Mouse (Mus musculus) myocyte (in vitro differentiated cells): ENCODE data around the gene Dazap1. TPM values are rescaled to one million over a fixed set of nuclear protein-coding genes. Genes with fewer than 3 reads are reported as not detected.

Source experiments
- H3K27me3 ChIP-seq: one replicate; pipeline ENCODE4 v1.6.1; 2011; ENCODE audit not compliant: control insufficient read depth, insufficient read depth, insufficient read length
- H3K36me3 ChIP-seq: one replicate; pipeline ENCODE4 v1.6.1; 2011; ENCODE audit not compliant: control insufficient read depth, insufficient read depth
- H3K4me2 ChIP-seq: one replicate; pipeline ENCODE4 v1.6.1; 2011; ENCODE audit warnings: low read depth, control low read depth
- H3K4me3 ChIP-seq: one replicate; pipeline ENCODE4 v1.5.1; 2011; ENCODE audit warnings: mild to moderate bottlenecking, control low read depth, moderate library complexity
- H3K79me2 ChIP-seq: one replicate; pipeline ENCODE4 v1.6.1; 2011; ENCODE audit not compliant: control insufficient read depth, insufficient read depth
- H3ac ChIP-seq: one replicate; pipeline ENCODE4 v1.6.1; 2011; ENCODE audit not compliant: control insufficient read depth, insufficient read length
- CEBPB ChIP-seq: IDR thresholded peaks from 2 replicates; pipeline ENCODE4 v1.6.1; 2011; ENCODE audit warnings: mild to moderate bottlenecking, moderate library complexity; ENCODE audit not compliant: poor library complexity, insufficient read depth, severe bottlenecking
- E2F4 ChIP-seq: IDR thresholded peaks from one replicate; pipeline ENCODE4 v1.6.1; 2011; ENCODE audit warnings: mild to moderate bottlenecking, control low read depth, moderate library complexity; ENCODE audit not compliant: insufficient read depth
- MAX ChIP-seq: IDR thresholded peaks from one replicate; pipeline ENCODE4 v1.6.1; 2011; ENCODE audit warnings: low read depth, mild to moderate bottlenecking, control low read depth
- MYOD1 ChIP-seq, 3 experiments: IDR thresholded peaks; one replicate each; pipeline ENCODE4 v1.6.1; 2011; ENCODE audit warnings: control low read depth in 2 of 3, low read depth in 2 of 3, mild to moderate bottlenecking in 2 of 3, moderate library complexity in 1 of 3; ENCODE audit not compliant: insufficient read length in 2 of 3, control insufficient read depth in 1 of 3
- MYOG ChIP-seq, 3 experiments: IDR thresholded peaks; one replicate each; pipeline ENCODE4 v1.6.1; 2011; ENCODE audit warnings: control low read depth in 2 of 3, low read depth in 2 of 3, mild to moderate bottlenecking in 2 of 3; ENCODE audit not compliant: insufficient read length in 2 of 3, control insufficient read depth in 1 of 3, insufficient read depth in 1 of 3
- POLR2A ChIP-seq: IDR thresholded peaks from one replicate; pipeline ENCODE4 v1.6.1; 2011; ENCODE audit warnings: low read depth, mild to moderate bottlenecking, control low read depth, moderate library complexity; ENCODE audit not compliant: insufficient read length
- POLR2AphosphoS2 ChIP-seq: IDR thresholded peaks from one replicate; pipeline ENCODE4 v1.6.1; 2011; ENCODE audit warnings: low read depth, control low read depth; ENCODE audit not compliant: insufficient read length
- REST ChIP-seq: IDR thresholded peaks from one replicate; pipeline ENCODE4 v1.6.1; 2011; ENCODE audit warnings: mild to moderate bottlenecking, control low read depth, moderate library complexity; ENCODE audit not compliant: insufficient read depth, insufficient read length
- SRF ChIP-seq: IDR thresholded peaks from one replicate; pipeline ENCODE4 v1.6.1; 2011; ENCODE audit warnings: low read depth; ENCODE audit not compliant: control insufficient read depth, insufficient read length
- TCF12 ChIP-seq: IDR thresholded peaks from one replicate; pipeline ENCODE4 v1.6.1; 2011; ENCODE audit warnings: mild to moderate bottlenecking, control low read depth; ENCODE audit not compliant: poor library complexity, insufficient read depth, severe bottlenecking
- TCF3 ChIP-seq: IDR thresholded peaks from one replicate; pipeline ENCODE4 v1.6.1; 2011; ENCODE audit warnings: low read depth, control low read depth; ENCODE audit not compliant: insufficient read length
- USF1 ChIP-seq: IDR thresholded peaks from one replicate; pipeline ENCODE4 v1.6.1; 2011; ENCODE audit warnings: low read depth, mild to moderate bottlenecking, control low read depth, moderate library complexity
- polyA plus RNA-seq: library from polyadenylated mRNA; unstranded; fragments of >200 nt; fragmentation: generic; extraction: Trizol; gene quantifications from one replicate; pipeline ENCODE4 v1.2.1, GENCODE M21; 2012; ENCODE audit warnings: missing spikeins

The Dazap1 gene
- polyA plus RNA-seq, 1 experiment, result 123 TPM

DNA sequence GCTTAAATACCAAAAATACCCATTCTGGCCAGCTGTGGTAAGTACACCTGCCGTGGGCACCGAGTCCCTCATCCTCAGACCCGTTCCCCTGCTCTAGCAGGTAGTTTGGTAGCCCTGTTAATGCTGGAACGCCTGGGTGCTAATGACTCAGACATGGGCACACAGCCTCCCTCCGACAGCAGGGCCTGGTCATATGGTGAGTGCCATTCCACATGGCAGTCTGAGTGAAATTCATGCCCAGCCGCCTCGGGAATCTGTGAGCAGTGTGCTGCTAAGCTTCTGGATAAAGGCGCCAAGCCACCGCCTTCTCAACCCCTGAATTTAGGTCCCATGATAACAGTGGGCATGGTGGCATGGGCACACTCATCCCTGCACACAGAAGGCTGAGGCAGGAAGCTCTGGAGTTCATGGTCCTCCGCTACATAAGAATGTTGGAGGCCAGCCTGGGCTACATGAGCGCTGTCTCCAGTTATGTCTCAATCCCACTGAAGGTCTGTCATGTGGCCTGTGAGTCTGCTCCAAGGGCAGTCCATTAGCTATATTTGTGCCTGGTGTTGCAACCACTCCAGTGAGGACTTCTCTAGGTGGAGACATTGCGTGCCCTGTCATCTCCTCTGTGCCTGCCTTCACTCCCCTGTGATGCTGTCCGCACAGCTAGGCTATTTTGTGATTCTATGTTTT is 25.0 kb upstream of the Dazap1 start:
- no peak overlapping the region for H3K4me3 ChIP-seq

GRCm38 (mm10) chr10:80237020-80237419 is 24.3 kb upstream of the Dazap1 start:
- no peak overlapping the region for H3K4me3 ChIP-seq
- H3K27me3 ChIP-seq, result no peaks in the 10 kb centered on the region
- no peaks in the 10 kb centered on the region for H3K79me2 ChIP-seq
- peaks cover 11% of the 10 kb centered on the region for H3K36me3 ChIP-seq
- TF ChIP-seq POLR2A (no peak), MAX (no peak), TCF12 (no peak), REST (no peak), MYOD1 (IDR thresholded peaks at IDR 0.05; ENCODE audit: control insufficient read depth in 1 of 3, insufficient read length in 2 of 3, low read depth in 2 of 3) (no peak), TCF3 (no peak), POLR2AphosphoS2 (no peak), MYOG (IDR thresholded peaks at IDR 0.05; ENCODE audit: control insufficient read depth in 1 of 3, insufficient read depth in 1 of 3, insufficient read length in 2 of 3, low read depth in 2 of 3) (no peak), E2F4 (no peak), SRF (no peak), USF1 (no peak), CEBPB (no peak)
- no peak overlapping the region for H3K4me2 ChIP-seq
- H3ac ChIP-seq, result no peak overlapping the region

More for the DNA sequence above, 25.0 kb upstream of the Dazap1 start:
- TF ChIP-seq MYOD1 (IDR thresholded peaks at IDR 0.05; ENCODE audit: control insufficient read depth in 1 of 3, insufficient read length in 2 of 3, low read depth in 2 of 3) (no peak), TCF3 (no peak), MYOG (IDR thresholded peaks at IDR 0.05; ENCODE audit: control insufficient read depth in 1 of 3, insufficient read depth in 1 of 3, insufficient read length in 2 of 3, low read depth in 2 of 3) (no peak), REST (no peak), POLR2A (no peak), USF1 (no peak), TCF12 (no peak), MAX (no peak), CEBPB (no peak), E2F4 (no peak), SRF (no peak), POLR2AphosphoS2 (no peak)
- Histone ChIP-seq H3K79me2 (no peaks in the 10 kb centered on the region), H3K36me3 (peaks cover 11% of the 10 kb centered on the region), H3K4me2 (no peak overlapping the region), H3ac (no peak overlapping the region), H3K27me3 (no peaks in the 10 kb centered on the region)

DNA sequence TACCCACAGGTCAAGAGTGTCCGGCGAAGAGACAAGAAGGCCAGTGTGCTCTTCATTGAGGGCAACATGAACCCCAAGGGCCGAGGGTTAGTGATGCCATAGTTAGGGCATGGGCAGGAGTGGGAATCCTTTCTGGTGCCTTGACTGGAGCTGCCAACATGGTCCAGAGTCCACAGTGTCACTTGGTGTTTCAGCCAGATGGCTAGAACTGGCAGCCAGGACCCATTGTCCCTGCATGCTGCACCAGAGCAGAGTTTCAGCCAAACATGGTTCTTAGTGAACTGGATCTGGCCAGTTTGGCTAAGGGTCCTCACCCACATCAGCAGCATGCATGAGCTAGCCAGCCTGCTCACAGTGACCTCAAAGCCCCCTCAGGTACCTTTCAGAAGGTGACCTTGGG is 23.0 kb upstream of the Dazap1 start:
- no peak for TF ChIP-seq MYOG (IDR thresholded peaks at IDR 0.05; ENCODE audit: control insufficient read depth in 1 of 3, insufficient read depth in 1 of 3, insufficient read length in 2 of 3, low read depth in 2 of 3)

GRCm38 (mm10) chr10:80239791-80240190 is 21.5 kb upstream of the Dazap1 start:
- peak in 1 of 3 experiments; percentile 45 for TF ChIP-seq MYOD1 (IDR thresholded peaks at IDR 0.05; ENCODE audit: control insufficient read depth in 1 of 3, insufficient read length in 2 of 3, low read depth in 2 of 3)
- no peak for TF ChIP-seq E2F4
- Histone ChIP-seq H3K4me2 (no peak overlapping the region), H3ac (no peak overlapping the region), H3K79me2 (no peaks in the 10 kb centered on the region), H3K36me3 (peaks cover 7% of the 10 kb centered on the region), H3K27me3 (no peaks in the 10 kb centered on the region), H3K4me3 (no peak overlapping the region)

More for the DNA sequence above, 23.0 kb upstream of the Dazap1 start:
- no peak overlapping the region for H3ac ChIP-seq
- H3K36me3 ChIP-seq, result peaks cover 11% of the 10 kb centered on the region
- H3K4me2 ChIP-seq, result no peak overlapping the region
- no peaks in the 10 kb centered on the region for H3K27me3 ChIP-seq
- no peak overlapping the region for H3K4me3 ChIP-seq
- H3K79me2 ChIP-seq, result no peaks in the 10 kb centered on the region

DNA sequence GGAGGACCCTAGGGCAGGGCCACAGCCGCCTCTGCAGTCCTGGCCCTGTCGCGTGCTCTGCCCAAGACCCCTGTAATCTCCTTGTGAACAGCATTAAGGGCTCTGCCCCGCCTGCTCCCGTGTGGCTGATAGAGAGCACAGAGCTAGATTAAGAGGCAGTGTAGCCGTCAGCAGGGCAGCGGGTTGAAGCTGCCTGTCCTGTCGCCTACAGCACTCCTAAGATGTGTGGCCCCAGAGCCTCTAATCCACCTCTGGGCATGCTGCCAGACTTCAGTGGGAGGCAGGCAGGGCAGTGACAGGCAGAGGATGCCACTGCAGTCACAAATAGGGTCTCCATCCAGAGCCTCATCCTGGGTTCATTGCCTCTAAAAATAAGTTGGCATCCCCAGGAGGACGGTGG is 19.2 kb upstream of the Dazap1 start:
- Histone ChIP-seq H3K4me3 (no peak overlapping the region), H3K4me2 (no peak overlapping the region), H3ac (no peak overlapping the region), H3K36me3 (peaks cover 7% of the 10 kb centered on the region), H3K79me2 (no peaks in the 10 kb centered on the region), H3K27me3 (no peaks in the 10 kb centered on the region)
- no peak for TF ChIP-seq POLR2AphosphoS2
